Mouse (Mus musculus) left cerebral cortex, postnatal 14 days (tissue): ENCODE data around the gene Nrxn3. TPM values are rescaled to one million over a fixed set of nuclear protein-coding genes. Genes with fewer than 3 reads are reported as not detected.

Experiments
- DNase-seq, 2 experiments: peaks; one replicate each; pipeline ENCODE4 v3.0.0; 2021 to 2022; ENCODE audit warnings: low spot score in 2 of 2, mixed read lengths in 1 of 2
- intact Hi-C: fragments of 180-260 bp; cut with DNase I; formaldehyde crosslinking; loops from one replicate; pipeline ENCODE4 v1.15.1; 2025
- total RNA-seq, 2 experiments: library from RNA; stranded (reverse); gene quantifications; 2 replicates each; pipeline ENCODE4 v1.2.3; 2021

The Nrxn3 gene
- total RNA-seq, 2 experiments from 2014 or later, result 202 to 209 TPM

DNA sequence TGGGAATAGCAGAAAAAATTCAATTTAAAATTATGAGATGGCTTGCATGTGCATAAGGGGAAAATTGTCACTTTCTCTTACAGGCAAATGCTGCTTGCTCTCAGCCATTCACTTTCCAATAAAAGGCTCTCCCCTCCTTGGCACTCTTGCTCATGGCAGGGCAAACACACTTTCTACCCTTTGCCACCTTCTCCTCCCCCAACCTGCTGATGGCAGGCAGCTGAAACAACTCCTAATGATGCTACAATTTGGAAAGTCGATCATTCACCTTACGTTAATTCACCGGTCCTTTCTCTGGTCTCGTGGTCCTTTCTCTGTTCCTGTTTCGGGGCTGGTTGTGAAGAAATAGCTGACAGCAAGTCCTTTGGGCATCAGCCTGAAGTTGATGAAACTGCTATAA is 1091.0 kb downstream of the Nrxn3 start:
- intact Hi-C loops, result loop anchor here (10.0 kb wide), 1 partner anchor 299 kb away; no protein-coding TSS in a partner anchor
- DNase-seq, result no peak

DNA sequence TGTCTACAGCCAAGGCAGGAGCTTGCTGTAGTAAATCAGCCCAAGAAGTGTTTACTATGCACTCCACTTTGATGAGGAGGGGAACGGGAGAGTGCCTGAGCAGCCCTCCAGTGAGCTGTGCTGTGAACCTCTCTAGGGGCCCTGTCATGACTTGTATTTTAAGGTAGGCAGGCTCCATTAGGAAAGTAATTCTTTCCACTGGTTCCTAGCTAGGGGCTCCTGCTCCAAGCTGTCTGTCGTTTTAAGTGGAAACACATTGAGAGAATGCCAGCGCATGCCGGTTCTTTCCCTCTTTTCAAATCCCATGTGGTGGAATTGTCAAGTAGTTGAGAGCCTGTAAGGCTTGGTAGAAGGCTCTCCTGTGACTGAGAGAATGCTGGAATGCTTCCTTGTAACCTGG is 1091.9 kb downstream of the Nrxn3 start:
- DNase-seq, result no peak
- intact Hi-C loops, result loop anchor here (10.0 kb wide), 1 partner anchor 300 kb away; no protein-coding TSS in a partner anchor

DNA sequence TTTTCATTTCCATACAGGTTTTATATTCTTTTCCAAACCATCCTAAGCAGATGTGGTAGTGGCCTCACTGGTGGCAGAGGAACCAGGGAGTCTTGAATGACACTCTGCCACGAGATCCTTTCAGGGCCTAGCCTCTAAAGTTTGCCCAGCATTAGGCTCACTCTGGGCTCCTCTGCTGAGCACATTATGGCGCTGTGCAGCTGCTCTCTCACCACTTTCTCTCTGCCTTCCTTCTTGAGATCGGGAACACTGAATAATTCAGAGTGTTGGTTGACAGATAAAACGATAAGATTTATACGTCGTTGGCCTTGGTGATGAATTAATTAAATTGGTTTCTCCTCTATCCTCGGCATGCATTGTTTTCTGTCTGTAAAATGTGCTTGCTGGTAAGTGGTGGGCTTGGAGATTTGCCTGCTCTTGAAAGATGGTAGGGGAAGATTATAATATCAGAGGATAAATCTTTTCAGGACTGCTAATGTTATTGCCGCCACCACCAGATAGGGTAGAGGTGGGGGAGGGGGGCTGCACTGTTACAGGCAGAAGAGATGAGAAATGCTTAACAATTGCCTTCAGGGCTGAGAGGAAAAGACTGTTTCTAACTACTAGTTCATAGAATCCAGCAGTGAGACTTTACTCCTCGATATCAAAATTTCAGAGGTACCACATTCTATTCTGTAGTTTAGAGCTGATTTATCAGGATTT is 1094.5 kb downstream of the Nrxn3 start:
- DNase-seq, result no peak
- intact Hi-C loops, result loop anchor here (10.0 kb wide), 1 partner anchor 302 kb away; no protein-coding TSS in a partner anchor

GRCm38 (mm10) chr12:89818200-89818599 is 1095.5 kb downstream of the Nrxn3 start:
- intact Hi-C loops, result loop anchor here (10.0 kb wide), 1 partner anchor 303 kb away; no protein-coding TSS in a partner anchor
- no peak for DNase-seq

- DNase-seq, result no peak
- intact Hi-C loops, result no loop called here
Measured at GRCm38 (mm10) chr12:89822141-89822540, 1099.5 kb downstream of the Nrxn3 start.

- no peak for DNase-seq
- intact Hi-C loops, result no loop called here
Measured at GRCm38 (mm10) chr12:89829927-89830326, 1107.3 kb downstream of the Nrxn3 start.

- intact Hi-C loops, result no loop called here
- no peak for DNase-seq
Measured at GRCm38 (mm10) chr12:89830350-89830749, 1107.7 kb downstream of the Nrxn3 start.

DNA sequence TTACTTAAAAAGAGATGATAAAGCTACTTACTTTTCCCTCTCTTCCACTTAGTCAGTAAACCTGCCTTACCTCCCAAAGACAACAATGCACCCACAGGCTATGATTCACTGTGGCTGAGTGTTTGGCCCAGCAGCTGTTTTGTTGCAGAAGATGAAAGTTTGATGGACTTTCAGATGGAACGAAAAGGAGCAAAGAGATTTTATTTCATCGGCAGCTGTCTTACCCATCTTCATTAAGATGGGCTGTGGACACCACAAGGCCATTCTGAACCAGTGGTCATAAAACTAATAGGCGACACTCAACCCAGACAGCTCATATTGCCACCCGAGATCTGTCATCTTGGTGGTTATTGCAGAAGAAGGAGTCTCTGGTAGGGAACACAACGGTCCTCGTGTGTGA is 1108.6 kb downstream of the Nrxn3 start:
- no peak for DNase-seq
- intact Hi-C loops, result no loop called here

DNA sequence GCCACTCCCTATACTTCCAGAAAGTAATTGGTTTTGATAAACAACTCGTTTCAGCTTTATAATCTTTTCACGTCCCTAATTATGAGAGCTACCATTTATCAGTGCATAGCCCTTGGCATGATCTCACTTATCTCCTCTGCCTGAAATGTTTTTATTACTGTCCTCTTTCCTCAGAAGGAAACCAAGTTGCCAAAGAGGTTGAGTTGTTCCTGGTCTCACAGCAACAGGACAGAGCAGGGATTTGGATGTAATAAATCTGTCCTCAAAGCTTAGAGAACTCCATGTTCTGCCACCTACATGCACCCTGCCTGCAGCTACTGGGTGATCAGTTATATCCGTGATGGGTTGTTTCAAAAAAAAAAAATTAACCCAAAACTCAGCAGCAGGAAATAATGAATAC is 1113.6 kb downstream of the Nrxn3 start:
- intact Hi-C loops, result no loop called here

DNA sequence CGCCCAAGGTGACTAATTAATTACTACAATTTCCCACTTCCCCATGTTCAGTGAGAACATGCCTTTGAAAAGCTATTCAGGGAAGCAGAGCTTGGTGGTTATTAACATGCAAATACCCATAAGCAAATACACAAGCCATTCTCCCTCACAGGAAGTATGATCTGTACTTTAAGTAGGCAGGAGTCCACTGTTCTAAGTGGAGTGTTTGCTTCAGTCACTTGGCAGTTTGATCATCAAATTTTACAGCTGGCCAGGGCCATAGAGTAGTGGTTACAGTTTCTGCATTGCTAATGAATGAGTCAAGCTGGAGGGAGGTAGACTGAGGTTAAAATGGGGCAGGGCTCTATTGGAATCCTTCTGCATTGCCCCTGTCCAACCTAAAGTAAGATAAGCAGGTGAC is 1120.2 kb downstream of the Nrxn3 start:
- intact Hi-C loops, result no loop called here
- DNase-seq, result no peak

More for the DNA sequence above, 1113.6 kb downstream of the Nrxn3 start:
- DNase-seq, result no peak

DNA sequence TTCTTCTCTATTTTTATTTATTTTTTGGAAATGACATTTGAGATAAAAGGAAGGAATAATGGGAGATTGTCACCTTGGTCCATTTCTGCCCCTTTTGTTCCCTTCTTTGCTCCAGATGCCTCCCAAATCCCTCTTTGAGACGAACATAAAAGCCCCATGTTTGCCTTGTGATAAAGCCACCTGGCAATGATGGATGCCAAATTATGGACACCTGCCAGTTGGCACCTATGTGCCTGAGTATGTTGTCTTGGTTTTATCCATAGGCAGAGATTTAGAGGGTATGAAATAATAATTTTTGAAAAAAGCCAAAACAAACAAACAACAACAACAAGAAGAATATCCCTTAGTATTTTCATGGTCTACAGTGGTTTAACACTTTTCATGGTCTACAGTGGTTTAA is 1125.4 kb downstream of the Nrxn3 start:
- intact Hi-C loops, result no loop called here
- DNase-seq, result no peak

DNA sequence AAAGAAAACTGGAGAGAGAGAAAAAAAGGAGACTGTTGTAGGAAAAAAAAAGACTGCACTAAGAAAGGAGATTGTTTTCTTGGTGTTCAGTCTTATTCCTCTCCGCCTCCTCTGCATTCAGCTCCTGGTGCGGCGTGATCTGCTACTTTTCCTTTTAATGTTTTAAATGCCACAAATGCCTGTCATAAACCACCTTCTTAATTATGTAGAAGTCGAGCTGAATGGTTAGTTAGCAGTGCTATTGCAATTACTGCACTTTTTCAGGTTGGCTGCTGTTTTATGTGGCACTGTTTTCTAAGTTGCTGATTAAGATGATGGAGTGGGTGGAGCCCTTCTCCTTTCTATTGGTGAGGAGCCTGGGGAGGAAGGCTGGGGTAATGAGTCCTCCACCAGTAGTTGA is 1131.7 kb downstream of the Nrxn3 start:
- DNase-seq, result no peak
- intact Hi-C loops, result no loop called here

DNA sequence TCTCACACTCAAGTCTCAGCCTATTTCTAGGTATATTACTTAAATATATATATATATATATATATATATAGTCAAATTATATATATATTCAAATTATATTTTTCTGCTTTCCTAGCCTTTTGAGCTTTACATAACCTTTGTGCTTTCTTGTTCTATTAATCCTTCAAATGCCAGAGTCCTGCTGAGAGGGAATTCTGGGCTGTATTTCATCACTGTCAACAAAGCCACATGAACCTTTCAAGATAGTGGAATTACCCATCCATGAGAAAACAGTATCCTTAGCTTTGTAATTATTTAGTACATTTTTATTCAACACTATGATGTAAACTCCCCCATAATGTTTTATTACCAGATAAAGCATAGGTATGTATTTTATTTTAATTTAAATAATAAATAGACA is 1144.4 kb downstream of the Nrxn3 start:
- DNase-seq, result no peak
- intact Hi-C loops, result no loop called here

- intact Hi-C loops, result no loop called here
- DNase-seq, result no peak
Measured at GRCm38 (mm10) chr12:89882617-89883370, 1160.1 kb downstream of the Nrxn3 start.

DNA sequence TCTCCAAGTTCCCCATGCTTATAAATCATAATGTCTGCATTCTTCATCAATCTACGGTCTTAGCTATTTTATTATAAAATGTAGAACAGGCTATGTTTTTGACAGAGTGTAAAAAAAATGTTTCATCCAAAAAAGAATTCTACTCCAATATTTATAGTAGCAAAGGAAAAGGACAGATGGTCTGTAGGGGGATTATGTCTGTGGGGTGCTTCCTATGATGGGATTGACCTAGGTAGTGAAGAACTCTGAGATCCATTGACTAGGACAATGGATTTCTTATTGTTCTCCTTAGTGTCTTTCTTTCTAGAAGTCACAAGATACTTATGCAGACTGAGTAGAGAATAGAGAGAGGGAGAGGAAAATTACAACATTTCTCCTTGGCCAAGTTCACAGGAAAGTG is 1161.9 kb downstream of the Nrxn3 start:
- intact Hi-C loops, result no loop called here

GRCm38 (mm10) chr12:89888647-89889046 is 1166.0 kb downstream of the Nrxn3 start:
- no peak for DNase-seq
- intact Hi-C loops, result no loop called here

More for the DNA sequence above, 1161.9 kb downstream of the Nrxn3 start:
- DNase-seq, result no peak

- intact Hi-C loops, result no loop called here
Measured at GRCm38 (mm10) chr12:89896901-89897300, 1174.2 kb downstream of the Nrxn3 start.

GRCm38 (mm10) chr12:89909578-89909977 is 1186.9 kb downstream of the Nrxn3 start:
- no peak for DNase-seq
- intact Hi-C loops, result no loop called here

More at GRCm38 (mm10) chr12:89896901-89897300, 1174.2 kb downstream of the Nrxn3 start:
- no peak for DNase-seq

DNA sequence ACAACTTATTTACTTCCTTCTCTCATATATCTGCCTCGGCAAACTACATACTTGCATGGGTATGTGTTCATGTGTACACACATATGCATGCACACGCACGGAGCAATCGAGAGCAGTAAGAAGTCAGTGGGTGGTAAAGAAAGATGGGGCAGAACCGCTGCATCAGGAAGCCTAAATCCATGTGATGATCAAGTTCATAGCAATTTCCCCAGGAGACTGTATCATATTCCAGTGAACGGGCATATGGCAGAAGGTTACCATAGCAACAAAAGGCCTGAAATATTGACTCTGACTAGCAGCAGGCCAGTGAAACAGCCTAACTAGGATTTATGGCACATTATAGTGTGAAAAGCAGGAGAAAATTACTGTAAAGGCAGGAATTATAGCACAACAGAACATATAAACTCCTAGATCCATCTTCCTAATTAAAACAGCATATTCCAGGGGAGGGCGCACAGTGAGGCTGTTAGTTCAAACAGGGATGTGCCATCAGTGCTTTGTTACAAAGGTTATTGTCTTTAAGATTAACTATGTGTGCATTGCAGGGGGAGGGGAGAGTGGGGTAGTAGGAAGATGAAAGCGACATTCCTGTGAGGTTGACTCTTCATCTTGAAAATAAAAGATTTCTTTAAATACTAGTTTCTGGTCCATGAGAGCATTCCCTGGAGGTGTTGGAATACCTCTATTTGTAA is 1195.6 kb downstream of the Nrxn3 start:
- no peak for DNase-seq
- intact Hi-C loops, result no loop called here

- no peak for DNase-seq
- intact Hi-C loops, result no loop called here
Measured at GRCm38 (mm10) chr12:89932338-89932737, 1209.7 kb downstream of the Nrxn3 start.
